Mouse (Mus musculus): Measurements from ENCODE around the gene Btbd2. TPM values are rescaled to one million over a fixed set of nuclear protein-coding genes. Genes with fewer than 3 reads are reported as not detected.

The Btbd2 gene
- polyA plus RNA-seq, 1 experiment: not detected

GRCm38 (mm10) chr10:80674161-80674711 lies 17.4 kb upstream of the Btbd2 start:
- 0 out of 2 replicates have a peak overlapping the region, but pooled peaks have one; percentile 11 for H3K27ac ChIP-seq (ENCODE audit: insufficient read depth, low read depth, low read length)
- TF ChIP-seq POLR2A (IDR thresholded peaks at IDR 0.05; ENCODE audit: insufficient read depth, low read depth, low read length) (no peak), CTCF (IDR thresholded peaks at IDR 0.05; ENCODE audit: insufficient read depth, low read depth, low read length) (no peak)
- 23% methylated on average over 5 of the region's 5 CpGs for WGBS
- peaks cover 55% of the 10 kb centered on the region for H3K4me1 ChIP-seq (ENCODE audit: control insufficient read depth, insufficient read depth, low read length)
- peak overlapping the region; percentile 72 for H3K4me3 ChIP-seq (ENCODE audit: insufficient read depth, low read depth, low read length)

- Histone ChIP-seq H3K4me3 (ENCODE audit: insufficient read depth, low read depth, low read length) (no peak overlapping the region), H3K4me1 (ENCODE audit: control insufficient read depth, insufficient read depth, low read length) (peaks cover 51% of the 10 kb centered on the region), H3K27ac (ENCODE audit: insufficient read depth, low read depth, low read length) (no peak overlapping the region)
- TF ChIP-seq POLR2A (IDR thresholded peaks at IDR 0.05; ENCODE audit: insufficient read depth, low read depth, low read length) (no peak), CTCF (IDR thresholded peaks at IDR 0.05; ENCODE audit: insufficient read depth, low read depth, low read length) (no peak)
- WGBS: 84% methylated on average over 3 of the region's 3 CpGs
Measured at GRCm38 (mm10) chr10:80673690-80674089, 16.8 kb upstream of the Btbd2 start.

GRCm38 (mm10) chr10:80671936-80672690 lies 15.2 kb upstream of the Btbd2 start:
- no peak for TF ChIP-seq POLR2A (IDR thresholded peaks at IDR 0.05; ENCODE audit: insufficient read depth, low read depth, low read length)
- TF ChIP-seq CTCF (IDR thresholded peaks at IDR 0.05; ENCODE audit: insufficient read depth, low read depth, low read length): no peak
- peaks cover 40% of the 10 kb centered on the region for H3K4me1 ChIP-seq (ENCODE audit: control insufficient read depth, insufficient read depth, low read length)
- WGBS: 82% methylated on average over 11 of the region's 11 CpGs
- no peak overlapping the region for H3K4me3 ChIP-seq (ENCODE audit: insufficient read depth, low read depth, low read length)
- no peak overlapping the region for H3K27ac ChIP-seq (ENCODE audit: insufficient read depth, low read depth, low read length)

GRCm38 (mm10) chr10:80671251-80671650 lies 14.4 kb upstream of the Btbd2 start:
- Histone ChIP-seq H3K4me3 (ENCODE audit: insufficient read depth, low read depth, low read length) (no peak overlapping the region), H3K4me1 (ENCODE audit: control insufficient read depth, insufficient read depth, low read length) (peaks cover 36% of the 10 kb centered on the region), H3K27ac (ENCODE audit: insufficient read depth, low read depth, low read length) (no peak overlapping the region)
- 89% methylated on average over 4 of the region's 4 CpGs for WGBS
- TF ChIP-seq CTCF (IDR thresholded peaks at IDR 0.05; ENCODE audit: insufficient read depth, low read depth, low read length) (no peak), POLR2A (IDR thresholded peaks at IDR 0.05; ENCODE audit: insufficient read depth, low read depth, low read length) (no peak)

GRCm38 (mm10) chr10:80670531-80670930 lies 13.7 kb upstream of the Btbd2 start:
- WGBS: 60% methylated on average over 2 of the region's 2 CpGs
- Histone ChIP-seq H3K4me1 (ENCODE audit: control insufficient read depth, insufficient read depth, low read length) (peaks cover 36% of the 10 kb centered on the region), H3K4me3 (ENCODE audit: insufficient read depth, low read depth, low read length) (no peak overlapping the region), H3K27ac (ENCODE audit: insufficient read depth, low read depth, low read length) (no peak overlapping the region)
- TF ChIP-seq CTCF (IDR thresholded peaks at IDR 0.05; ENCODE audit: insufficient read depth, low read depth, low read length): no peak
- no peak for TF ChIP-seq POLR2A (IDR thresholded peaks at IDR 0.05; ENCODE audit: insufficient read depth, low read depth, low read length)

GRCm38 (mm10) chr10:80669737-80670485 lies 13.0 kb upstream of the Btbd2 start:
- no peak overlapping the region for H3K27ac ChIP-seq (ENCODE audit: insufficient read depth, low read depth, low read length)
- H3K4me1 ChIP-seq (ENCODE audit: control insufficient read depth, insufficient read depth, low read length): peaks cover 39% of the 10 kb centered on the region
- WGBS: 89% methylated on average over 7 of the region's 7 CpGs
- TF ChIP-seq CTCF (IDR thresholded peaks at IDR 0.05; ENCODE audit: insufficient read depth, low read depth, low read length) (no peak), POLR2A (IDR thresholded peaks at IDR 0.05; ENCODE audit: insufficient read depth, low read depth, low read length) (no peak)
- H3K4me3 ChIP-seq (ENCODE audit: insufficient read depth, low read depth, low read length): no peak overlapping the region

- H3K4me3 ChIP-seq (ENCODE audit: insufficient read depth, low read depth, low read length): no peak overlapping the region
- TF ChIP-seq CTCF (IDR thresholded peaks at IDR 0.05; ENCODE audit: insufficient read depth, low read depth, low read length): no peak
- TF ChIP-seq POLR2A (IDR thresholded peaks at IDR 0.05; ENCODE audit: insufficient read depth, low read depth, low read length): no peak
- no peak overlapping the region for H3K27ac ChIP-seq (ENCODE audit: insufficient read depth, low read depth, low read length)
- WGBS: 91% methylated on average over 12 of the region's 12 CpGs
- H3K4me1 ChIP-seq (ENCODE audit: control insufficient read depth, insufficient read depth, low read length): peaks cover 37% of the 10 kb centered on the region
Measured at GRCm38 (mm10) chr10:80669018-80669417, 12.1 kb upstream of the Btbd2 start.

- TF ChIP-seq CTCF (IDR thresholded peaks at IDR 0.05; ENCODE audit: insufficient read depth, low read depth, low read length): no peak
- no peak for TF ChIP-seq POLR2A (IDR thresholded peaks at IDR 0.05; ENCODE audit: insufficient read depth, low read depth, low read length)
- no peak overlapping the region for H3K27ac ChIP-seq (ENCODE audit: insufficient read depth, low read depth, low read length)
- no peak overlapping the region for H3K4me3 ChIP-seq (ENCODE audit: insufficient read depth, low read depth, low read length)
- H3K4me1 ChIP-seq (ENCODE audit: control insufficient read depth, insufficient read depth, low read length): peaks cover 35% of the 10 kb centered on the region
- WGBS: 82% methylated on average over 11 of the region's 11 CpGs
Measured at GRCm38 (mm10) chr10:80668614-80669013, 11.7 kb upstream of the Btbd2 start.

Data from olfactory bulb, adult 2 months (tissue).